Mouse (Mus musculus) skeletal muscle tissue, adult 2 months (tissue): ENCODE data around the gene Tmem40.

Experiments used
- DNase-seq: peaks from one replicate; pipeline ENCODE4 v3.0.0-alpha.2; 2012; ENCODE audit warnings: low read depth, low spot score

Tmem40 gene

DNA sequence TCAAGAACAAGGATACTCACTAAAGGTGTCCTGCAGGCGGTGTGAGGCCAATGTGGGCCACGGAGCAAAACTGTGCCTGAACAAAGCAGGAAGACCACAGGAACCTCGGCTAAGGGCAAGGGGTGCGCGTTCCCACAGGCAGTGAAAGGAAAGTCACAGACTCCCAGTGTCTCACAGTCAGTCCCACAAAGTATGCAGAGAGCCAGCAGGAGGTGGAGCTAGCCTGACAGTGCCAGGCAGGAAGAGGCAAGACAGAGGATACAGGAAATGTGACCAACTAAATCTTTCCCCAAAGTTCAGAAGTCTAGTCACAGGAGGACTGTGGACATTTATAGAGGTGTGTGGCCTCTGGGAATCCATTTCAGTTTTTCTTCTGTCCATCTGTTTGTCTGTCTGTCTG, 59.3 kb downstream of the Tmem40 start:
- no peak for DNase-seq

DNA sequence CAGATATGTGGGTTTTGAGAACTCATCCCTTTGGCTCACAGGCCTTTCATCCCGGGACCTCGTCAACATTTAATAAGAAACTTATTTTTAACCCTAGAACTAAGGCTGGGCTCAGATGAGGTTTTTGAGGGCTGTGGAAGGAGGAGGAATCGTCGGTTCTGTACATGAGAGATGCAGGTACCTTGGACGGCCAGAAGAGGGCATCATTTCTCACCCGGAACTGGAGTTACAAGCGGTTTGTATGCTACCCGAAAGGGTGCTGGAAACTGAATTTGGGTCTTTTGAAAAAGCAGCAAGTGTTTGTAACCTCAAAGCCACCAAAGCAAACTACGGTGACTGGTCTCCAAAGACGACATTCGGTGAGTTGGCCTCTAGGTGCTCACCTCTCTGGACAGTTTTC, 60.9 kb downstream of the Tmem40 start:
- no peak for DNase-seq

DNA sequence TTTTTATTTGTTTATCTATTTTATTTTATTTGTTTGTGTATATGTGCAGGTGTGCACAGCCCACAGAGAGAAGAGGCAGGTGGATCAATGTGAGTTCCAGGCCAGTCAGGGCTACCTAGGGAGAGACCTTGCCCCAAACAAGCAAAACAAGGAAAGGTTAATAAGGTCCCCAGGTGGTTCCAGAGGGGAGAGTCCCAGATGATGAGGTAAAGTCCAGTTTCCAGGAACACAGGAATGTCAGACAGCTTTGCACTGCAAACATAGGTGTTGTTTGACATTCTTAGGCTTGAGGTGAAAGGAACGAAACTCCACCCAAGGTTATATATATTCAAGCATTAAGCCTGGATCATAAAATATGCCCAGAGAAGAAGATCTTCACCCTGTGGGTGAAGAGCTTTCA, 61.4 kb downstream of the Tmem40 start:
- DNase-seq = no peak

DNA sequence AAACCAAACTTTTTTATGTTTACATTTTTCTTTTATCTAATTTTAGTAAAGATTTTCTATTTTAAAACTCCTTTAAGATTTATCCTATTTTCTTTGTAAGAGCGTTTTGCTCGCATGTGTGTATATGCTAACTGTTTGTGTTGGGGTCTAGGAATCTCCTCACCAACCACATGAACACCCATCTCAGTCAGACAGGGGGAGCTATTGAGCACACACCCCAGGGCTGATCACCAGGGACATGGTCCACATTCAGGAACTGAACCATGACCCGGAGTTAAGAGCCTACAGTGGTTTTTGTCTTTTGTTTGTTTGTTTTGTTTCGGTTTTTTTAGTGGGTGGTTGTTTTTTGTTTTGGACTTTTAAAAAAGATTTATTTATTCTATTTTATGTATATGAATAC, 63.5 kb downstream of the Tmem40 start:
- no peak for DNase-seq

DNA sequence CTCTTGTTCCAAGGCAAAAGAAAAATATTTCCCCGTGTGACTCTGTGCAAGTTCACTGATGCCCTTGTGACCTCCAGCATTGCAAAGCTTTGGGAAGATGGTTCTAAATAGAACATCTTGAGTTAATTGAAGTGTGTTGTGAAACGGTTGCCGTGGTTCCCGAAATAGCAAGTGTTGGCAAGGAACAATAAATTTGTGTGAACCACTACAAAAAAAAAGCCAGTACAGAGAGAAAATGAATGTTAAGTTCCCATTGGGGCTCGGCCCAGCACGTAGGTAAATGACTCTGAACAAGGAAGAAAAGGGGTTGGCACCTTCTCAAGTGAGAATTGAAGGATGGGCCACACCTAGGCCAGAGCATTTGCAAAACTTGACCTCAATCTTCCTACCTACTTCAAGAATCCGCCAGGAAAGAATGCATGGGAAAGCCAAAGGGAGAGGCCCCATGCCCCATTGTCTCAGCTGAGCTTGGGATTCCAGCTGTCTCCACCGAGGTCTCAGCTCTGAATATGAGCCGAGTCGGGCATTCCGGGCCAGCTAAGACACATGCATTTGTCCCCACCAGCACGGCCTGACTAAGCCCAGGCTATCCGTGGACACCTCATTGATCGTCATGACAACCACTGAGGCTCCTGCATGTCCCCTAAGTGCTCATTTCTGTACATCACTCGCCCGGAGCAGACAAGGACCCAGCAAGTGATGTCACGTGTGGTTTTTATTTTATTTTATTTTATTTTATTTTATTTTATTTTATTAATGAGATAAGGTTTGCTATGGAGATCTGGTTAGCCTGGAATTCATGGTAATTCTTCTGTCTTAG, 64.3 kb downstream of the Tmem40 start:
- peak; percentile 63 for DNase-seq

DNA sequence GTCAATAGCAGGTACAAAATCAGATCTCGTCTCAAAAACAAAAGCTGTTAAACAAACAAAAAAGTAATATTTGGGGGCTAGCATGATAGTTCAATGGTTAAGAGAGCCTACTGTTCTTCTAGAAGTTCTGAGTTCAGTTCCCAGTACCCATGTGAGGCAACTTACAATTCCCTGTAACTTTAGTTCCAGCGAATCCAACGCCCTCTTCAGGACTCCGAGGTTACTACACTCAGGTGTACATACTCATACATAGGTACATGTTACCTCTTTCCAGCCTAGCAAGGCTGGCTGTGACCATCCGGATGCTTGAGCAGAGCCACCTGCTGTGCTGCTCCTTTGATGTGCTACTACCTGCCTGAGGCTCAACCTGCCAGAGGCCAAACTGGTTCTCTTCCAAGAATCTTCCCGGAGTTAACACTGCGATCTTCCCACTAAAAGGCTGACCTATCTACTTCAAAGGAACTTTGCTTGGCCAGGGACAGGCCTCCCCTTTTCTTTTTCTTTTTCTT, 65.4 kb downstream of the Tmem40 start:
- DNase-seq = no peak

DNA sequence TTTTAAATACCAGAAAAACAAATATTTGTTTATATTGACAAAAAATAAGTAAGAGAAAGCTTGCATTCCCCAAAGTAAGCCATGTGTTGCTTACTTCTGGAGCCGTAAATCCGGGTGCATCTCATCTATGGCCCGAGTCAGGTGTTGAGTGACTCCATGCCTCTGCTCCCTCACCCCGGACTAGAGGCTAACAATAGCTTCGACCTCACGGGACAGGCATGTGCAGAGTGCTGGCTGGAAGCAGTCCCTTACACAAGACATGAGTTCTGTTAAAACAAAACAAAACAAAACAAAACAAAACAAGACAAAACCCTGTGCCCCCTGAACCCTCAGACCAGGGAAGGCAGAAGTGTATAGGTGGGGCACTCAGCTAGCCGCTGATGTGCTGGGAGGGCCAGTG, 67.1 kb downstream of the Tmem40 start:
- DNase-seq = peak; percentile 74

DNA sequence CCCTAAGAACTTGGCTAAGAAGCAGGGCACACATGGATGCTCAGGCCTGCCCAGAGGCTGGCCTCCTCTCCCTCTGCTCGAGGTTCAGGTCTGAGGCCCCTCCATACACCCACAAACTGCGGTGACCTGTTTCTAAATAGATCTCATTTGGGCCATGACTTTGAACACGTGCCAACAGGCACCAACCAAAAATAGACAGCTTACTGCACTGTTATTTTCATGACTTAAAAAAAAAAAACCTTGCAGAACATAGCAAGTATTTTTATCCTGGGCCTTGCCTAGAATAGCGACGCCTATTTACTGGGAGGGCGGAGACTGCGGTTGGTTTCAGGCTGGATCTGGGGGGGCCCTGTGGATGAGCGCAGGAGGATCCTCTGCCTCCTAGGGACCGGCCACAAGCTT, 67.8 kb downstream of the Tmem40 start:
- peak; percentile 89 for DNase-seq

DNA sequence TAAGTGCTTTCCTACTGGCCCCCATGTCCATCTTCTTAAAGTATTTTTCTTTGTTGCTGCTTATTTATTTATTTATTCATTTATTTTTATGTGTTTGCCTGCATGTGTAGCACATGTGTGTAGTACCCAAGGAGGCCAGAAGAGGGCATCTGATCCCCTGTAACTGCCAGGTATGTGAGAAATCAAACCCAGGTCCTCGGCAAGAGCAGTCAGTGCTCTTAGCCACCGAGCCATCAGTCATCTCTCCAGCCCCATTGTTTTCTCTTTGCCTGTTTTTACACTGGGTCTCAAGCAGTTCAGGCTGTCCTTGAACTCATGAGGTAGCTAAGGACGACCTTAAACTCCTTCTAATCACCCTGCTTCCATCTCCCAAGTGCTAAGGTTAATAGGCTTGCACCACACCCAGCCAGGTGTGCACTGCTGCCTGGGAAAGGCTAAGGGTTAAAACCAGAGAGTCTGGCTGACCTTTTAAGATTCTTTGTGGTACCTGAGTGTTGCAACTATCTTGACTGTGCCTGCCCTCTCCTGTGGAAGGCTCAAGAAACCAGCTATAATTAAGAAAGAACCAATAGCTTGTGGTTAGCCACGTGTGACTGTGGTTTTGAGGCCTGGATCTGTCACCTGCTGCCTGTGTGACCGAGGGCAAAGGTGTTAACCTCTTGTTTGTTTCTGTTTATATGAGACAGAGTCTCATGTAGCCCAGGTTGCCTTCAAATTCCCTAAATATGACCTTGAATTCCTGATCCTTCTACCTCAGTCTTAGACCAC, 69.1 kb downstream of the Tmem40 start:
- DNase-seq = no peak

DNA sequence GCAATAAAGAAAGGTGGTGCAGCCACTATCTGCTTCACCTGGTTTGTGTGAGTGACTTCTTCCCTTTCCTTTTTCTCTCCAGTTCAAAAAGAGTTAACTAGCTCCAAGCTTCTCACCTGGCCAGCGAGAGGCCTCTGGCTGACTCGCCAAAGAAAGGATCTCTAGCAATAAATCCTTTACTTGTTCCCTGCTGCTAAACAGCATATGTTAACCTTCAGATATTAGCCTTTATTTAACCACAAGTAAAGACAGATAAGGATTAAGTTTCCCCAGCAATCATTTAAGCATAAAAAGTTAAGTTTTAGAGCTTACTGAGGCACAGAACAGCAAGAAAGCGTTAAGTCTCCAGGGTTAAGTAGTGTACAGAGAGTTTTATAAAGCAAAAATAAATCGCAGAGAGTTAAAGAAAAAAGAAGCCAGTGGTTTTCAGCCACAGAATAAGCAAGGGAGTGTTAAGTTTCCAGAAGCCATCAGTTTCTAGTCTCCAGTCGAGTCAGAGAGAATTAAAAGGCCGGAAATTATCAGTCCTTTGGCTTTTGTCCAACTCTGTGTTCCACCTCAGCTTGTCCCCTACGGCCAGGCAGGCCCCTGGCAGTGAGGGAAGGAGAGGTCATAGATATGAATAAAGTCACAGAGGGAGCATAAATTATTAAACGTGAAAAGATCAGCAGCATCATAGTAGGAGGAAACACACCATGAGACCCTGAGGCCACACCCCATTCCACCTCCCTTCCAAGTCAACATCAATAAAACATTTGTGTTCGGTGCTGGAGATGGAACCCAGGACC, 69.9 kb downstream of the Tmem40 start:
- DNase-seq = no peak

DNA sequence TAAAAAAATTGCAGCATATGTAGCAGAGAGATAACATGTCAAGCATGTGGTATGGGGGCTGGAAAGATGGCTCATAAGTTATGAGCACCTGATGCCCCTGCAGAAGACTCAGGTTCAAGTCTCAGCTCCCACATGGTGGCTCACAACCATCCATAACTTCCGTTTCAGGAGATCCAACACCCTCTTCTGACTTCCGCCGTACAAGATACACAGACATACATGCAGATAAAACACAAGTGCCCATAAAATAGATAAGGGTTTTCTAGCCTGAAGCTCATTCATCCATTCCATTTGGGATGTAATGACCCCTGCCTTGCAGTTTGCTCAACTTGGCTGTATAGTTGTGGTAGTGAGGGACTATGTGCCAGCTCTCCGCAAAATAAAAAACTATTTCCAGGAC, 72.1 kb downstream of the Tmem40 start:
- no peak for DNase-seq

DNA sequence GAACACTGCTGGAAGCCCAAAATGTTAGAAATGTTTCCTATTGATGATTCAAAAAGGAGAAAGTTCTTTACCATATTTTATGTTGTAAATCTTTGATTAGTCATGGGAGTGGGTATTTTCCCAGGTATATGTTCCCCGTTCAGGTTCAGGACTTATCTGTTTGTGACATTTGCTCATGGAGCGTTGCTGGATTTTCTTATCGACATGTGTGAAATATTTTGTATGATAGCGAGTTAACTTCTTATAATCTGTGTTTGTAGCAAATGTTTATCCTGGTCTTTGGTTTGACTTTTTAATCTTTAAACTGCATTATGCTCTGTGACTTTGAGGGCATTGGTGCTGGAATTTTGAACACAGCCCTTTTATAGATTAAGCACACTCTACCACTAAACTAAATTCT, 73.6 kb downstream of the Tmem40 start:
- no peak for DNase-seq

DNA sequence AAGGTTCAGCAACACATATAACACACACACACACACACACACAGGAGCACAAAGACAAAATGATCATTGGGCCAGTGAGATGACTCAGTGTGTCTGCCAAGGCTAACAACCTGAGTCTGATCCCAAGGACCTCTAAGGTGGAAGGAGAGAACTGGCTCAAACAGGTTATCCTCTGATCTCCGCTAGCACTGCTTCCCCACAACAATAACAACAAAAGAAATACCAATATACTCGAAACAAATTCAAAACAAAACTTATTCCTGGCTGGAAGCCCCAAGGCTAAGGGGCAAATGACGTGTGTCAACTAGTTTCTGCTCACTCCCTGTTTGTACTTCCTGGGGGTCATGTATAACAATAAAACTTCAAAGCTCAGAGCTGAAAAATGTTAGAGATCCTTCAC, 74.5 kb downstream of the Tmem40 start:
- no peak for DNase-seq

DNA sequence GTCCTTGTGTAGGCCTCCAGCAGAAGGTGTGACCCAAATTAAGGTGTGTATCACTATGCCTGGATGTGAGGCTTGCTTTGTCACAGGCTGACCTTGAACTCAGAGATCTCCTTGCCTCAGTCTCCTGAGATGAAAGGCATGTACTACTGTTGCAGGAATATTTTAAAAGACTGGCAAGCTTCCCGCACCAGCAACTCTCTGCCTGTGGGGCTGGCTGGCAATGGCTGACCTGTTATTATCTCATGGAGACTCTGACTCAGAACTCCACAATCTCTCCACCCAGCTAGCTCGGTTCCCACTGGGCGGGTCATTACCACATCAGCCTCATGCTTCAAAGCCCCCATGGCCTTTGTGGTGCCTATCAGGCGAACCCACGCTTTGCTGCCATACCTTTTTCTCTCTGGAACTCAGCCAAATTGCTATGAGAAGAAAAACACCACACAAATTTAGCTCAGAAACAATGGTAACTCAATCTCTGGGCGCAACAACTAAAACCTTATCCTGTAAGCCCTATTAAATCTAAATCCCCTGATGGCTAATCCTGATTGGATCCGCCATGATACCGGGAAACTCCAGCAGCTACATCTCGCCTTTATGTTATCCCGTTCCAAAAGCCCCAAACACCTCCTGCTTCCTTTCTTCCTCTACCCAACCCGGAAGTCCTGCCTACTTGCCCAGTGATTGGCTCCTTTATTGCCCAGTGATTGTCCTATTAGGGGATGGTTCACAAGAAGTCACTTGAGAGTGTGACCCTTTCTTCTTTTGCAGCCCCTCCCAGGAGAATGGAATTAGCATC, 77.2 kb downstream of the Tmem40 start:
- no peak for DNase-seq

DNA sequence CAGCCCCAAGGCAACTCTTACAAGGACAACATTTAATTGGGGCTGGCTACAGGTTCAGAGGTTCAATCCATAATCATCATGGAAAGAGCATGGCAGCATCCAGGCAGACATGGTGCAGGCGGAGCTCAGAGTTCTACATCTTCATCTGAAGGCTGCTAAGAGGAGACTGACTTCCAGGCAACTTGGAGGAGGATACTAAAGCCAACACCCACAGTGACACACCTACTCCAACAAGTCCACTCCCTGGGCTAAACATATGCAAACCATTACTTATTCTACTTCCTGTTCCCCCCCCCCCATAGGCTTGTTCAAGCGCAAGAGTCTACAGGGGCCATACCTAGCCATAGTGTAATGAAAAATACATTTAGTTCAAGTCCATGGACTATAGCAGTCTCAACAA, 77.9 kb downstream of the Tmem40 start:
- no peak for DNase-seq

DNA sequence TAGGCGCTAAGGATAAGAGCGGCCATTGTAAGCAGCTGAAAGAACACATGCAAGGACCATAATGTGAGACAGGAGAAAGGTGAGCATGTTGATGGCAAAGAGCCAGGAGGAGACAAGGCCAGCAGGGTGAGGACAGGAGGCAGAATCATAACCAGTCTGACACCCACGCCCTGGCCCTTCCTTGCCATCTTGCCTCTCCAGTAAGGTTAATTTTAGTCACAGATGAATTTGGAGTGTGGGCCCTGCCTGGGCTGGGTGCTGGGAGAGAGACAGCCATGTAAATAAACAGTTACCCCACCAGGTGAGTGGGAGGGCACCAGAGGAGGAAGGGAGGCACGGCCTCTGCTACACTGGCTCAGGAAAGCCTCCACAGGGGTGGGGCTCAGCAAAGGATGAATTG, 81.1 kb downstream of the Tmem40 start:
- no peak for DNase-seq
